Mouse (Mus musculus) erythroblast, embryonic 14.5 days (primary cell): ENCODE results near the gene Ano1.

ENCODE experiments used
- GATA1 ChIP-seq: IDR thresholded peaks from 2 replicates; pipeline ENCODE4 v1.6.1; 2012; ENCODE audit warnings: low read length, inconsistent platforms, mixed read lengths
- TAL1 ChIP-seq: IDR thresholded peaks from 3 replicates; pipeline ENCODE4 v1.6.1; 2012; ENCODE audit warnings: low read length, inconsistent platforms, mixed read lengths

- no peak for TF ChIP-seq TAL1
- TF ChIP-seq GATA1: no peak
Measured at GRCm38 (mm10) chr7:144620721-144621681, 130.8 kb downstream of the Ano1 start.
